Mouse (Mus musculus) limb, embryonic 11.5 days (tissue): ENCODE results near the gene Ugt1a7c. TPM values are rescaled to one million over a fixed set of nuclear protein-coding genes. Genes with fewer than 3 reads are reported as not detected.
A peak's percentile ranks its signal among the peaks of the same experiment; 100 is the strongest.

ENCODE experiments used
- ATAC-seq: fragments of 200-750 bp; cut with Nextera tagmentation; 2 replicates; pipeline ENCODE4 v1.8.0; 2017; ENCODE audit warnings: low read depth; ENCODE audit not compliant: insufficient number of reproducible peaks, low FRiP score, low TSS enrichment
- DNase-seq: peaks from one replicate; pipeline ENCODE4 v3.0.0-alpha.2; 2015; ENCODE audit warnings: low spot score
- H3K27ac ChIP-seq: fragments of 300-500 bp; sonication (generic); replicated peaks from 2 replicates; pipeline ENCODE4 v1.5.1; 2014; ENCODE audit warnings: low read depth, mild to moderate bottlenecking, low read length
- H3K27me3 ChIP-seq: fragments of 300-500 bp; sonication (generic); 2 replicates; pipeline ENCODE4 v1.6.1; 2014; ENCODE audit warnings: mild to moderate bottlenecking, low read length, mixed read lengths; ENCODE audit not compliant: control insufficient read depth, insufficient read depth
- H3K36me3 ChIP-seq: fragments of 300-500 bp; sonication (generic); 2 replicates; pipeline ENCODE4 v1.6.1; 2014; ENCODE audit warnings: mild to moderate bottlenecking, low read length, moderate library complexity, mixed read lengths; ENCODE audit not compliant: control insufficient read depth, insufficient read depth
- H3K4me1 ChIP-seq: fragments of 300-500 bp; sonication (generic); 2 replicates; pipeline ENCODE4 v1.6.1; 2014; ENCODE audit warnings: low read length, mixed read lengths; ENCODE audit not compliant: control insufficient read depth, insufficient read depth
- H3K4me2 ChIP-seq: fragments of 300-500 bp; sonication (generic); 2 replicates; pipeline ENCODE4 v1.6.1; 2014; ENCODE audit warnings: low read depth, mild to moderate bottlenecking, moderate library complexity; ENCODE audit not compliant: severe bottlenecking
- H3K4me3 ChIP-seq: fragments of 300-500 bp; sonication (generic); 2 replicates; pipeline ENCODE4 v1.5.1; 2014; ENCODE audit warnings: low read depth, low read length
- H3K9ac ChIP-seq: fragments of 300-500 bp; sonication (generic); 2 replicates; pipeline ENCODE4 v1.6.1; 2014; ENCODE audit warnings: mild to moderate bottlenecking, low read length
- H3K9me3 ChIP-seq: fragments of 300-500 bp; sonication (generic); 2 replicates; pipeline ENCODE4 v1.6.1; 2016; ENCODE audit warnings: low read length; ENCODE audit not compliant: control insufficient read depth
- WGBS: fragments of 180-500 bp; shearing (Covaris S2); extraction: QIAGEN DNeasy Blood & Tissue Kit; methylation state at CpG from one replicate; pipeline ENCODE4 v1.1.7; 2014; 5-methylcytosine and 5-hydroxymethylcytosine counted together
- polyA plus RNA-seq: library from polyadenylated mRNA; unstranded; fragments of >200 nt; fragmentation: Nextera tagmentation; extraction: Ambion mirVana; gene quantifications from 2 replicates; pipeline ENCODE4 v1.2.1, GENCODE M21; 2014

Gene Ugt1a7c
- polyA plus RNA-seq, 1 experiment from 2014 or later, result 0.79 TPM

- no peaks in the 10 kb centered on the region for H3K27me3 ChIP-seq
- no peak overlapping the region for H3K27ac ChIP-seq
- ATAC-seq (peak; percentile 4; the same call in 1 of the 2 replicates), DNase-seq (no peak)
- H3K4me1 ChIP-seq, result no peaks in the 10 kb centered on the region
- no peak overlapping the region for H3K4me2 ChIP-seq
- H3K4me3 ChIP-seq, result no peak overlapping the region
- peaks cover 57% of the 10 kb centered on the region for H3K9me3 ChIP-seq
- peaks cover 58% of the 10 kb centered on the region for H3K36me3 ChIP-seq
- 86% methylated on average over 7 of the region's 7 CpGs for WGBS
- no peak overlapping the region for H3K9ac ChIP-seq
Measured at GRCm38 (mm10) chr1:88261706-88262105, 166.8 kb downstream of the Ugt1a7c start.

DNA sequence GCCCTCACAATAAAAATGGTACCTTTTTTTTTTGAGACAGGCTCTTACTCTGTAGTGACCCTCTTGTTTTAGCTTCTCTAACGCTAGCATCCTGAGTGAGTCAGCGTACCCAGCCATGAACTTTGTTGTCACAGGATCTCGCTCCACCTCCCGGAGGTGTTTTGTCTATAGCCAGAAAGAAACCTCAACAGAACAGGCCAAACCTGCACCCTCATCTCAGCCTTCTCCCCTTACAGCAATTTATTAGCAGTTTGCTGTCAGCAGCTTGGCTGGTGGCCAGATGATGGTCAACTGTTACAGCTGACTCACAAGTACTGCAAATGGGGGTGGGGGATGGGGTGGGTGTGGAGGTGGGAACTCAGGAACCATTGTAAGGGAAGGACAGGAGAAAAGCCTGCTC lies 167.4 kb downstream of the Ugt1a7c start:
- DNase-seq, result no peak
- no peak overlapping the region for H3K27ac ChIP-seq
- WGBS, result 88% methylated on average over 4 of the region's 4 CpGs
- H3K4me1 ChIP-seq, result no peaks in the 10 kb centered on the region
- H3K9ac ChIP-seq, result no peak overlapping the region
- peaks cover 53% of the 10 kb centered on the region for H3K9me3 ChIP-seq
- no peak for ATAC-seq
- peaks cover 64% of the 10 kb centered on the region for H3K36me3 ChIP-seq
- no peak overlapping the region for H3K4me2 ChIP-seq
- H3K4me3 ChIP-seq, result no peak overlapping the region
- no peaks in the 10 kb centered on the region for H3K27me3 ChIP-seq

GRCm38 (mm10) chr1:88262961-88263360 lies 168.1 kb downstream of the Ugt1a7c start:
- WGBS, result 77% methylated on average over 6 of the region's 6 CpGs
- Histone ChIP-seq H3K4me3 (no peak overlapping the region), H3K9me3 (peaks cover 48% of the 10 kb centered on the region), H3K4me2 (no peak overlapping the region), H3K27me3 (no peaks in the 10 kb centered on the region), H3K9ac (no peak overlapping the region), H3K36me3 (peaks cover 71% of the 10 kb centered on the region), H3K27ac (no peak overlapping the region), H3K4me1 (no peaks in the 10 kb centered on the region)
- DNase-seq (no peak), ATAC-seq (no peak)

DNA sequence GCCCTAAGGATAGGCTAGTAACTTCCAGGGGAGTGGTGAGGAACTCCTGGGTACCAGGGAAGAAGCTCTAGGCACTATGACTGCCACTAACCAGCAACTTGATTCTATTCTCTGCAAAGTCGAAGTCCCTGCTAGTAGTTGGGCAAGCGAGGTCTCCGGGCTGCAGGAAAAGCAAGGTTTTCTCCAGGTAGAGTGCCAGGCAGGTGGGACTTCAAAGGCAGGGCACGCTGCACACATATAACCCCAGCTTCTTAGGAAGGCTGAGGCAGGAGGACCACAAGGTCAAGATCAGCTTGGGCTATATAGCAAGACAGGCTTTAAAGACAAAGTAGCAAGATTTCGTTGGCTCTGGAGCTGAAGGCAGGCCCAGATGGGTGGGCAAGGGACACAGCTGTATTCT lies 168.9 kb downstream of the Ugt1a7c start:
- peaks cover 79% of the 10 kb centered on the region for H3K36me3 ChIP-seq
- H3K4me2 ChIP-seq, result no peak overlapping the region
- DNase-seq (no peak), ATAC-seq (no peak)
- no peak overlapping the region for H3K4me3 ChIP-seq
- no peak overlapping the region for H3K9ac ChIP-seq
- H3K27me3 ChIP-seq, result no peaks in the 10 kb centered on the region
- 92% methylated on average over 5 of the region's 5 CpGs for WGBS
- no peaks in the 10 kb centered on the region for H3K4me1 ChIP-seq
- no peak overlapping the region for H3K27ac ChIP-seq
- H3K9me3 ChIP-seq, result peaks cover 44% of the 10 kb centered on the region

DNA sequence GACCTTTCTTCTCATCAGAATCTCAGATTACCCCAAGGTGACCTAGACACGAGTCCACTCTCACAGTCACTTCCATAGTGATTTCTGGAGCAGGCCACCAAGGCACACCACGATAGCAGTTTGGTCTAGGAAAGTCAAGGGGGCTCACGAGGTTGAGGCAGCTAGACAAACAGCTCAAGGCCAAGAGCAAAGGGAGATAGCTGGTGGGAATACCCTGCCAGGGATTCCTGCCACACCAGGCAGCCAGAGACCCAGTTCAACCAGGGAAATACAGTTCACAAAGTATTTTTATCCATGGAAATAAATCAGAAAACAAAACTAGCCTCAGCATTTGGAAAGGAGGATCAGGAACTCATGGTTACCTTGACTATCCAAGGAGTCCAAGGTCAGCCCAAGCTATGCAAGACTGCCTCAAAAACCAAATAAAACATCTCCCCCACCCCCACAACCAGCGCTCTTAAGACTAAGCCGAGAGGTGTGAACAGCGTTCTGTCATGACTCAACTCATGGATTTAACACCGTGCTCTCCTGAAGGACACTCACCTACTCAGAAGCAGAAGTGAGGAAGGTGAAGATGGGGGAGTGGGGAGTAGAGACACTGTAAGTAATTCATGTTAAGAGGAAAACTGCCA lies 169.5 kb downstream of the Ugt1a7c start:
- Histone ChIP-seq H3K4me1 (no peaks in the 10 kb centered on the region), H3K36me3 (peaks cover 85% of the 10 kb centered on the region), H3K27me3 (no peaks in the 10 kb centered on the region), H3K9me3 (peaks cover 44% of the 10 kb centered on the region), H3K9ac (no peak overlapping the region), H3K27ac (no peak overlapping the region), H3K4me3 (no peak overlapping the region), H3K4me2 (no peak overlapping the region)
- ATAC-seq (no peak), DNase-seq (no peak)
- WGBS, result 88% methylated on average over 7 of the region's 7 CpGs

GRCm38 (mm10) chr1:88264869-88265240 lies 170.0 kb downstream of the Ugt1a7c start:
- ATAC-seq (no peak), DNase-seq (no peak)
- Histone ChIP-seq H3K27ac (no peak overlapping the region), H3K27me3 (no peaks in the 10 kb centered on the region), H3K9ac (no peak overlapping the region), H3K4me2 (no peak overlapping the region), H3K36me3 (peaks cover 90% of the 10 kb centered on the region), H3K4me1 (no peaks in the 10 kb centered on the region), H3K4me3 (no peak overlapping the region), H3K9me3 (peaks cover 39% of the 10 kb centered on the region)
- WGBS, result 82% methylated on average over 4 of the region's 4 CpGs

DNA sequence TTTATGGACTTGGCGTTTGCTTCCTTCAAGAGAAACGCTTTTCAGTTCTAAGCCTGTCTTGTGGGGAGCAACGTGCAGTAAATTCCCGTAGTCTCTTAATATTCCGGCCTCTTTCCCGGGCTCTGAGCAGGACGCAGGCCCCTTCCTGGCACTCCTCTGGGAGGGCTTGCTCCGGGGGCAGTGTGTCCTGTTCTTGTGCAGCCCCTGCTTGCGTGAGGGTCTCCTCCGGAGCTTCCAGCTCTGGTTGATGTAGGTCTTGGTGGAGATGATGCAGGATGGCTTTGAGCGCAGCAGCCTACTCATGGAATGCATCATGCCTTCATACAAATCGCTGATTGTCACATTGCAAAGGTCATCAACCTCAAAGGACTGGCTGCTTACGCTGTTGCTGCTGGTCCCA lies 171.3 kb downstream of the Ugt1a7c start:
- ATAC-seq (no peak), DNase-seq (no peak)
- WGBS, result 89% methylated on average over 13 of the region's 13 CpGs
- Histone ChIP-seq H3K4me1 (no peaks in the 10 kb centered on the region), H3K9ac (no peak overlapping the region), H3K27me3 (no peaks in the 10 kb centered on the region), H3K36me3 (peaks cover 86% of the 10 kb centered on the region), H3K27ac (no peak overlapping the region), H3K4me3 (no peak overlapping the region), H3K4me2 (no peak overlapping the region), H3K9me3 (peaks cover 32% of the 10 kb centered on the region)

GRCm38 (mm10) chr1:88267489-88267888 lies 172.6 kb downstream of the Ugt1a7c start:
- H3K4me1 ChIP-seq, result no peaks in the 10 kb centered on the region
- H3K9me3 ChIP-seq, result peaks cover 25% of the 10 kb centered on the region
- DNase-seq, result no peak
- H3K27me3 ChIP-seq, result no peaks in the 10 kb centered on the region
- peaks cover 87% of the 10 kb centered on the region for H3K36me3 ChIP-seq
- H3K4me3 ChIP-seq, result no peak overlapping the region
- WGBS, result 92% methylated on average over 6 of the region's 6 CpGs
- no peak overlapping the region for H3K27ac ChIP-seq
- no peak for ATAC-seq
- no peak overlapping the region for H3K9ac ChIP-seq
- H3K4me2 ChIP-seq, result no peak overlapping the region

DNA sequence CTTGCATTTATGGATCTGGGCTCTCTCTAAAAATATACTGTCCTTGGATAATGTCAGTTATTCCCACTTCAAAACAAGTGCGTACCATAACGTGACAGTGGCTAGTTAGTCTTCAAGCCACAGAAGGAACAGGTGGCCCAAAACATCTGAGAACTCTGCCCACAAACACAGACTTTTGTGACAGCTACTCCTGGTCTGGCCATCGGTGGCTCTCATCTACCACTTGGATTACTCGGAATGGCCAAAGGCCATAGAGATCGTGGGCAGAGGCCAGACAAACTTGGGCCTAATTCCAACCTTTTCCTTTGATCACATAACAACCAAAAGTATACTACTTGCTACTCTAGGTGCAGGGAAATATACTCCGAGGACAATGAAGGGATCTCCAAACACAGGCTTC lies 173.2 kb downstream of the Ugt1a7c start:
- H3K27me3 ChIP-seq, result no peaks in the 10 kb centered on the region
- peaks cover 86% of the 10 kb centered on the region for H3K36me3 ChIP-seq
- no peak overlapping the region for H3K27ac ChIP-seq
- no peak for ATAC-seq
- H3K4me3 ChIP-seq, result no peak overlapping the region
- no peak overlapping the region for H3K9ac ChIP-seq
- H3K4me2 ChIP-seq, result no peak overlapping the region
- 87% methylated on average over 6 of the region's 6 CpGs for WGBS
- peaks cover 20% of the 10 kb centered on the region for H3K9me3 ChIP-seq
- no peaks in the 10 kb centered on the region for H3K4me1 ChIP-seq
- DNase-seq, result no peak
